Comparison of ENCODE assay signal across 21 mouse cellular contexts in genomic region chr4:140497169-140497568, GRCm38 (mm10).
DNase-seq lines count a peak whose midpoint lies in the region; ATAC-seq and TF ChIP-seq lines count a peak whose summit lies in the region.
"Had no signal": no experiment of that assay in that cellular context is flagged by ENCODE, and none has a peak within 500 bp of the region (broad histone marks: within the 10 kb centered on the region; RNA-seq: fewer than 3 reads in every experiment).

No protein-coding gene starts in this region.

- no peak overlapping the region for H3K27ac ChIP-seq in hindbrain, embryonic 16.5 days (ENCODE audit: low read depth, low read length)
- H3K27ac ChIP-seq in hindbrain, embryonic 14.5 days, result no peak overlapping the region
- H3K27ac ChIP-seq in lung, embryonic 14.5 days (ENCODE audit: low read depth), result no peak overlapping the region
- H3K27ac ChIP-seq in limb, embryonic 10.5 days, result 0 out of 2 replicates have a peak overlapping the region, but pooled peaks have one; percentile 9
- H3K27ac ChIP-seq: embryonic facial prominence, embryonic 15.5 days; gastrocnemius, adult 2 months; limb, embryonic 12.5 days; liver, embryonic 12.5 days had no signal

- 47% methylated on average over 20 of the region's 20 CpGs for WGBS in hindbrain, embryonic 16.5 days
- WGBS in hindbrain, embryonic 14.5 days, result 53% methylated on average over 20 of the region's 20 CpGs
- 19% methylated on average over 20 of the region's 20 CpGs for WGBS in lung, embryonic 14.5 days
- WGBS in limb, embryonic 10.5 days, result 55% methylated on average over 20 of the region's 20 CpGs

- no peak overlapping the region for H3K9ac ChIP-seq in hindbrain, embryonic 16.5 days (ENCODE audit: low read depth, low read length)
- H3K9ac ChIP-seq in hindbrain, embryonic 14.5 days, result no peak overlapping the region
- no peak overlapping the region for H3K9ac ChIP-seq in lung, embryonic 14.5 days
- H3K9ac ChIP-seq: embryonic facial prominence, embryonic 15.5 days; heart, embryonic 12.5 days; limb, embryonic 12.5 days; liver, embryonic 12.5 days had no signal

- ATAC-seq in hindbrain, embryonic 16.5 days, result peak; percentile 60; the same call in 1 of the 2 replicates
- no peak for ATAC-seq in hindbrain, embryonic 14.5 days (ENCODE audit: low FRiP score)
- ATAC-seq in lung, embryonic 14.5 days (ENCODE audit: insufficient read depth), result 0 out of 2 replicates have a peak, but pooled peaks have one; percentile 41
- ATAC-seq: liver, embryonic 12.5 days had no signal

- no peaks in the 10 kb centered on the region for H3K36me3 ChIP-seq in hindbrain, embryonic 16.5 days (ENCODE audit: control insufficient read depth, insufficient read depth, low read length)
- no peaks in the 10 kb centered on the region for H3K36me3 ChIP-seq in hindbrain, embryonic 14.5 days (replicated peaks; ENCODE audit: control insufficient read depth, insufficient read depth)
- H3K36me3 ChIP-seq in lung, embryonic 14.5 days (ENCODE audit: insufficient read depth), result no peaks in the 10 kb centered on the region
- no peaks in the 10 kb centered on the region for H3K36me3 ChIP-seq in limb, embryonic 10.5 days
- H3K36me3 ChIP-seq: embryonic facial prominence, embryonic 15.5 days; heart, embryonic 12.5 days; limb, embryonic 12.5 days; liver, embryonic 12.5 days; midbrain, embryonic 10.5 days had no signal

- no peaks in the 10 kb centered on the region for H3K27me3 ChIP-seq in hindbrain, embryonic 16.5 days (replicated peaks; ENCODE audit: control insufficient read depth, insufficient read depth, low read length)
- no peaks in the 10 kb centered on the region for H3K27me3 ChIP-seq in hindbrain, embryonic 14.5 days (ENCODE audit: control insufficient read depth, insufficient read depth, low read length)
- no peaks in the 10 kb centered on the region for H3K27me3 ChIP-seq in lung, embryonic 14.5 days (ENCODE audit: insufficient read depth, low read length)
- H3K27me3 ChIP-seq in limb, embryonic 10.5 days (ENCODE audit: low read depth, poor library complexity, severe bottlenecking), result no peaks in the 10 kb centered on the region
- H3K27me3 ChIP-seq: embryonic facial prominence, embryonic 15.5 days; liver, embryonic 12.5 days had no signal

- no peak overlapping the region for H3K4me3 ChIP-seq in hindbrain, embryonic 16.5 days (ENCODE audit: low read length)
- H3K4me3 ChIP-seq in hindbrain, embryonic 14.5 days (replicated peaks; ENCODE audit: low read length), result no peak overlapping the region
- no peak overlapping the region for H3K4me3 ChIP-seq in lung, embryonic 14.5 days (ENCODE audit: low read depth, low read length)
- H3K4me3 ChIP-seq in limb, embryonic 10.5 days, result no peak overlapping the region
- H3K4me3 ChIP-seq: embryonic facial prominence, embryonic 15.5 days; gastrocnemius, adult 2 months; heart, embryonic 12.5 days; limb, embryonic 12.5 days; liver, embryonic 12.5 days; midbrain, embryonic 10.5 days had no signal

- TF ChIP-seq CTCF in lung, embryonic 14.5 days (IDR thresholded peaks at IDR 0.05; ENCODE audit: low read depth), result no peak

- DNase-seq in hindbrain, embryonic 14.5 days (ENCODE audit: low spot score), result no peak
- DNase-seq in lung, embryonic 14.5 days, result peak; percentile 47
- no peak for DNase-seq in lung, postnatal 25 days (ENCODE audit: low spot score)
- DNase-seq in embryo, embryonic 10.5 days (ENCODE audit: low spot score), result peak; percentile 54
- DNase-seq in limb, embryonic 10.5 days (ENCODE audit: low spot score), result no peak
- DNase-seq in layer of hippocampus, adult 8-10 months (ENCODE audit: low spot score in 2 of 2), result no peak
- DNase-seq in heart, adult 11 months, result no peak
- DNase-seq: cerebellum, adult 2 months; cerebellum, postnatal 36 days; gastrocnemius, adult 2 months; heart, postnatal 14 days; lung, adult 2 months; lung, postnatal 4 days; right cerebral cortex, adult 18-20 months; thymus, postnatal 14 days had no signal

- H3K4me1 ChIP-seq in hindbrain, embryonic 16.5 days (ENCODE audit: control insufficient read depth, insufficient read depth, low read depth, low read length), result no peaks in the 10 kb centered on the region
- H3K4me1 ChIP-seq in hindbrain, embryonic 14.5 days (replicated peaks; ENCODE audit: control insufficient read depth, insufficient read depth, low read length), result peaks cover 3% of the 10 kb centered on the region; the same call in 1 of the 2 replicates
- H3K4me1 ChIP-seq in lung, embryonic 14.5 days (ENCODE audit: insufficient read depth), result peaks cover 5% of the 10 kb centered on the region; the same call in 1 of the 2 replicates
- H3K4me1 ChIP-seq in limb, embryonic 10.5 days, result peaks cover 36% of the 10 kb centered on the region
- H3K4me1 ChIP-seq: embryonic facial prominence, embryonic 15.5 days; liver, embryonic 12.5 days had no signal

- H3K9me3 ChIP-seq in hindbrain, embryonic 16.5 days (ENCODE audit: control insufficient read depth, low read length), result no peaks in the 10 kb centered on the region
- H3K9me3 ChIP-seq in hindbrain, embryonic 14.5 days (ENCODE audit: control insufficient read depth, low read length), result no peaks in the 10 kb centered on the region
- no peaks in the 10 kb centered on the region for H3K9me3 ChIP-seq in lung, embryonic 14.5 days (ENCODE audit: low read depth, low read length)
- H3K9me3 ChIP-seq in limb, embryonic 10.5 days (replicated peaks), result no peaks in the 10 kb centered on the region
- H3K9me3 ChIP-seq: embryonic facial prominence, embryonic 15.5 days; limb, embryonic 12.5 days; liver, embryonic 12.5 days; midbrain, embryonic 10.5 days had no signal

- no peak overlapping the region for H3K4me2 ChIP-seq in hindbrain, embryonic 16.5 days (ENCODE audit: low read length)
- H3K4me2 ChIP-seq in hindbrain, embryonic 14.5 days (replicated peaks), result no peak overlapping the region
- H3K4me2 ChIP-seq in lung, embryonic 14.5 days, result no peak overlapping the region
- H3K4me2 ChIP-seq: embryonic facial prominence, embryonic 15.5 days; heart, embryonic 12.5 days; limb, embryonic 12.5 days; liver, embryonic 12.5 days had no signal

Comparison
In these comparisons a context has a peak if more than half of its experiments do, and no peak if none do; other contexts are left out.
1. DNase-seq: peak in lung, embryonic 14.5 days (single experiment) and embryo, embryonic 10.5 days (single experiment); none in hindbrain, embryonic 14.5 days (single experiment), lung, postnatal 25 days (single experiment), limb, embryonic 10.5 days (single experiment), layer of hippocampus, adult 8-10 months (0 of 2) and heart, adult 11 months (single experiment).